ENCODE assay signal across 13 mouse cellular contexts in the genomic region with DNA sequence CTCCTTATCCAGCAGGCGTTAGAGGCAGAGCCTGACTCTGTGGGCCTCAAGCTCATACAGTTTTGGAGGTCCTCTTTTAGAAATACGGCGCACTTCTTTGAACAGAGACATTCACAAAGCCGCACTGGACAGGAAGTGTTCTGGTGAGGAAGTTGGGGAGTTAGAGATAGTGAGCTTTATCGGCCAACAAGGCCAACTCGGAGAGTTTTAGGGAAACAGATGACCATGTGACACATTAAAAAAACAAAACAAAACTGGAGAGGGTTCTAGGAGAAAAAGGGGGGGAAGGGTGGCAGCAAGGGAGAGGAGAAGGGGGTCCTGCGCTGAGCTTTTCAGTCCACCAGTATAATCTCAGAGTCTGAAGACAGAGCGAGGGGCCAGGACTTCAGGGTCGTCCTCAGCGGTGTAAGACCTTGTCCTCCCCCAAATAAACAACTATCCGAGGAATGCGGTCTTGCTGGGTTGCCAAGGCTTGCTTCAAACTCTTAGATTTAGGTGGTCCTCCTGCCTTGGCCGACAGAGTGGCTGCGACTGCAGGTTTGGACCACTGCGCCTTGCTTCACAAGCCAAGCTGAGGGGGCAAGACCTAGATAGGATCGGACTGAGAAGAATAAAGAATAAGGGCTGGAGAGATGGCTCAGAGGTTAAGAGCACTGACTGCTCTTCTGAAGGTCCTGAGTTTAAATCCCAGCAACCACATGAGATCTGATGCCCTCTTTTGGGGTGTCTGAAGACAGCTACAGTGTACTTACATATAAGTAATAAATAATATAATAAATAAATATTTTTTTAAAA. TPM values are rescaled to one million over a fixed set of nuclear protein-coding genes. Genes with fewer than 3 reads are reported as not detected.
A peak's percentile ranks its signal among the peaks of the same experiment; 100 is the strongest.
DNase-seq lines count a peak whose midpoint lies in the region; ATAC-seq and TF ChIP-seq lines count a peak whose summit lies in the region.
"Had no signal": no experiment of that assay in that cellular context is flagged by ENCODE, and none has a peak within 500 bp of the region (broad histone marks: within the 10 kb centered on the region; RNA-seq: fewer than 3 reads in every experiment).

No protein-coding gene starts in this region.

- H3K79me2 ChIP-seq in heart, adult 2 months (replicated peaks; ENCODE audit: control insufficient read depth, insufficient read depth, low read length), result no peaks in the 10 kb centered on the region

- no peaks in the 10 kb centered on the region for H3K27me3 ChIP-seq in heart, adult 2 months (ENCODE audit: control insufficient read depth, insufficient read depth, low read length)
- no peaks in the 10 kb centered on the region for H3K27me3 ChIP-seq in spleen, adult 2 months (ENCODE audit: control insufficient read depth, insufficient read depth, low read length)
- H3K27me3 ChIP-seq in liver, embryonic 12.5 days (replicated peaks), result no peaks in the 10 kb centered on the region
- H3K27me3 ChIP-seq in hindbrain, postnatal 0 days (ENCODE audit: insufficient read depth, low read length), result no peaks in the 10 kb centered on the region
- H3K27me3 ChIP-seq: intestine, embryonic 15.5 days; midbrain, embryonic 15.5 days had no signal

- TF ChIP-seq POLR2A in heart, adult 2 months (IDR thresholded peaks at IDR 0.05; ENCODE audit: insufficient read depth, low read depth, low read length), result peak; percentile 23; the same call in 1 of the 2 replicates
- no peak for TF ChIP-seq POLR2A in spleen, adult 2 months (IDR thresholded peaks at IDR 0.05; ENCODE audit: low read depth, low read length)

- H3K4me3 ChIP-seq in heart, adult 2 months, result no peak overlapping the region
- no peak overlapping the region for H3K4me3 ChIP-seq in spleen, adult 2 months (ENCODE audit: extremely low read depth, insufficient read depth, insufficient read length)
- 0 out of 2 replicates have a peak overlapping the region, but pooled peaks have one; percentile 7 for H3K4me3 ChIP-seq in liver, embryonic 12.5 days
- H3K4me3 ChIP-seq in hindbrain, postnatal 0 days (ENCODE audit: low read length), result no peak overlapping the region
- H3K4me3 ChIP-seq: intestine, embryonic 15.5 days; midbrain, embryonic 15.5 days had no signal

- peak overlapping the region; percentile 51 for H3K4me2 ChIP-seq in liver, embryonic 12.5 days
- no peak overlapping the region for H3K4me2 ChIP-seq in hindbrain, postnatal 0 days (ENCODE audit: low read depth, low read length)
- H3K4me2 ChIP-seq: intestine, embryonic 15.5 days; midbrain, embryonic 15.5 days had no signal

- ATAC-seq in liver, embryonic 12.5 days, result peak; percentile 51; the same call in 1 of the 2 replicates
- ATAC-seq in hindbrain, postnatal 0 days, result no peak
- ATAC-seq: forebrain, postnatal 0 days; intestine, embryonic 15.5 days; midbrain, embryonic 15.5 days had no signal

- TF ChIP-seq EP300 in heart, adult 2 months (IDR thresholded peaks at IDR 0.05; ENCODE audit: insufficient read depth, low read depth, low read length), result no peak

- intact Hi-C loops in heart, adult 2 months (cut with DNase I), result loop anchor here (2.0 kb wide), 1 partner anchor 17 kb away; no protein-coding TSS in a partner anchor
- intact Hi-C loops in heart, postnatal 25 days (cut with DNase I), result no loop called here

- peak in 1 of 2 experiments; percentile 54 for DNase-seq in heart, adult 2 months
- no peak for DNase-seq in heart, postnatal 25 days (ENCODE audit: low spot score)
- no peak for DNase-seq in spleen, adult 2 months (ENCODE audit: low read depth in 1 of 2, low spot score in 2 of 2)
- DNase-seq in spleen, postnatal 10 days (ENCODE audit: low spot score in 2 of 2), result no peak
- no peak for DNase-seq in hindbrain, postnatal 0 days (ENCODE audit: low spot score)
- DNase-seq in left cerebral cortex, adult 8-10 months (ENCODE audit: low spot score in 2 of 2), result no peak
- no peak for DNase-seq in frontal cortex, postnatal 36 days (ENCODE audit: low spot score in 2 of 2)
- DNase-seq: adrenal gland, postnatal 10 days; forebrain, postnatal 0 days; right cerebral cortex, postnatal 14 days had no signal

- H3K36me3 ChIP-seq in heart, adult 2 months (ENCODE audit: control insufficient read depth, insufficient read depth, low read length), result peaks cover 2% of the 10 kb centered on the region; the same call in 1 of the 2 replicates
- no peaks in the 10 kb centered on the region for H3K36me3 ChIP-seq in spleen, adult 2 months (ENCODE audit: control insufficient read depth, insufficient read depth, low read length)
- H3K36me3 ChIP-seq in liver, embryonic 12.5 days, result no peaks in the 10 kb centered on the region
- no peaks in the 10 kb centered on the region for H3K36me3 ChIP-seq in hindbrain, postnatal 0 days (ENCODE audit: insufficient read depth, low read length)
- H3K36me3 ChIP-seq: intestine, embryonic 15.5 days; midbrain, embryonic 15.5 days had no signal

- H3K9me3 ChIP-seq in liver, embryonic 12.5 days (replicated peaks), result 0 out of 2 replicates have a peak, but pooled peaks cover 5% of the 10 kb centered on the region
- no peaks in the 10 kb centered on the region for H3K9me3 ChIP-seq in hindbrain, postnatal 0 days (ENCODE audit: low read length)
- H3K9me3 ChIP-seq: intestine, embryonic 15.5 days; midbrain, embryonic 15.5 days had no signal

- H3K9ac ChIP-seq in heart, adult 2 months (ENCODE audit: low read depth, low read length), result peak overlapping the region; percentile 63
- peak overlapping the region; percentile 24 for H3K9ac ChIP-seq in liver, embryonic 12.5 days
- no peak overlapping the region for H3K9ac ChIP-seq in hindbrain, postnatal 0 days (replicated peaks; ENCODE audit: low read length)
- H3K9ac ChIP-seq: forebrain, postnatal 0 days; intestine, embryonic 15.5 days; midbrain, embryonic 15.5 days had no signal

- WGBS in heart, adult 2 months, result 22% methylated on average over 16 of the region's 16 CpGs
- WGBS in spleen, adult 2 months, result 31% methylated on average over 16 of the region's 16 CpGs
- WGBS in liver, embryonic 12.5 days (ENCODE audit: insufficient replicate concordance), result 10% methylated on average over 16 of the region's 16 CpGs
- 69% methylated on average over 16 of the region's 16 CpGs for WGBS in hindbrain, postnatal 0 days

- TF ChIP-seq CTCF in heart, adult 2 months (IDR thresholded peaks at IDR 0.05), result no peak
- no peak for TF ChIP-seq CTCF in spleen, adult 2 months (IDR thresholded peaks at IDR 0.05; ENCODE audit: extremely low read depth, insufficient read depth, insufficient read length, insufficient replicate concordance)
- TF ChIP-seq CTCF in hindbrain, postnatal 0 days (IDR thresholded peaks at IDR 0.05; ENCODE audit: low read depth), result no peak

- H3K27ac ChIP-seq in heart, adult 2 months, result peak overlapping the region; percentile 90
- H3K27ac ChIP-seq in spleen, adult 2 months (ENCODE audit: insufficient read depth, low read length), result peak overlapping the region; percentile 63
- H3K27ac ChIP-seq in liver, embryonic 12.5 days, result peak overlapping the region; percentile 66
- H3K27ac ChIP-seq in hindbrain, postnatal 0 days, result no peak overlapping the region
- H3K27ac ChIP-seq: intestine, embryonic 15.5 days; midbrain, embryonic 15.5 days had no signal

- H3K4me1 ChIP-seq in heart, adult 2 months (ENCODE audit: control insufficient read depth, insufficient read depth, low read length), result peaks cover 14% of the 10 kb centered on the region
- no peaks in the 10 kb centered on the region for H3K4me1 ChIP-seq in spleen, adult 2 months (ENCODE audit: control insufficient read depth, insufficient read depth, insufficient read length)
- peaks cover 33% of the 10 kb centered on the region for H3K4me1 ChIP-seq in liver, embryonic 12.5 days
- no peaks in the 10 kb centered on the region for H3K4me1 ChIP-seq in hindbrain, postnatal 0 days (ENCODE audit: insufficient read depth, low read length)
- H3K4me1 ChIP-seq: midbrain, embryonic 15.5 days had no signal

RNA-seq across cellular contexts. Expression of a gene that starts 7.2 kb away (rescaled TPM):
- total RNA-seq in heart, adult 2 months (2021), result 100 to 1,000 TPM in 1 of 2 experiments, 10 to 100 TPM in 1; 91.0 to 108 TPM
- polyA plus RNA-seq in heart, adult 2 months (2012; rRNA removed), result 151 and 176 TPM in 2 replicates
- total RNA-seq in heart, postnatal 25 days (2021), result 10 to 100 TPM; 80.1 to 92.2 TPM
- 135 and 162 TPM in 2 replicates for polyA plus RNA-seq in spleen, adult 2 months (2012; rRNA removed)
- polyA plus RNA-seq in liver, embryonic 12.5 days (2016; fragmentation: Nextera tagmentation; extraction: Ambion mirVana), result 76.4 and 77.8 TPM in 2 replicates
- total RNA-seq in hindbrain, postnatal 0 days (2014; rRNA removed), result 146 and 171 TPM in 2 replicates
- polyA plus RNA-seq in hindbrain, postnatal 0 days (2015; fragmentation: Nextera tagmentation; extraction: Ambion mirVana), result 206 and 234 TPM in 2 replicates
- total RNA-seq in left cerebral cortex, adult 8-10 months (2022), result 100 to 1,000 TPM; 414 to 460 (median 438) TPM

RNA-seq across cellular contexts. Expression of a gene that starts 16.2 kb away (rescaled TPM):
- total RNA-seq in heart, adult 2 months (2021), result 1 to 10 TPM in 1 of 2 experiments, under 1 TPM in 1; 0.55 to 1.5 TPM
- 1.1 and 1.7 TPM in 2 replicates for polyA plus RNA-seq in heart, adult 2 months (2012; rRNA removed)
- 1 to 10 TPM in 1 of 2 experiments, under 1 TPM in 1; 0.75 to 1.0 TPM for total RNA-seq in heart, postnatal 25 days (2021)
- 49.4 and 65.0 TPM in 2 replicates for polyA plus RNA-seq in spleen, adult 2 months (2012; rRNA removed)
- polyA plus RNA-seq in liver, embryonic 12.5 days (2016; fragmentation: Nextera tagmentation; extraction: Ambion mirVana), result 48.9 and 50.1 TPM in 2 replicates
- 0.65 and 1.3 TPM in 2 replicates for total RNA-seq in hindbrain, postnatal 0 days (2014; rRNA removed)
- polyA plus RNA-seq in hindbrain, postnatal 0 days (2015; fragmentation: Nextera tagmentation; extraction: Ambion mirVana), result 0.65 and 0.96 TPM in 2 replicates
- 1 to 10 TPM; 1.2 to 4.1 (median 1.7) TPM for total RNA-seq in left cerebral cortex, adult 8-10 months (2022)

RNA-seq across cellular contexts. Expression of a gene that starts 33.0 kb away (rescaled TPM):
- total RNA-seq in heart, adult 2 months (2021), result 10 to 100 TPM; 23.1 to 28.2 TPM
- 23.7 and 29.5 TPM in 2 replicates for polyA plus RNA-seq in heart, adult 2 months (2012; rRNA removed)
- total RNA-seq in heart, postnatal 25 days (2021), result 10 to 100 TPM; 27.0 to 37.6 TPM
- 19.4 and 26.1 TPM in 2 replicates for polyA plus RNA-seq in spleen, adult 2 months (2012; rRNA removed)
- polyA plus RNA-seq in liver, embryonic 12.5 days (2016; fragmentation: Nextera tagmentation; extraction: Ambion mirVana), result 6.2 TPM in 2 replicates
- 14.2 and 17.0 TPM in 2 replicates for total RNA-seq in hindbrain, postnatal 0 days (2014; rRNA removed)
- 9.5 and 10.1 TPM in 2 replicates for polyA plus RNA-seq in hindbrain, postnatal 0 days (2015; fragmentation: Nextera tagmentation; extraction: Ambion mirVana)
- total RNA-seq in left cerebral cortex, adult 8-10 months (2022), result 1 to 10 TPM; 5.6 to 8.1 (median 7.0) TPM

RNA-seq across cellular contexts. Expression of a gene that starts 37.0 kb away (rescaled TPM):
- 1 to 10 TPM; 6.1 to 8.6 TPM for total RNA-seq in heart, adult 2 months (2021)
- polyA plus RNA-seq in heart, adult 2 months (2012; rRNA removed), result 8.8 and 10.8 TPM in 2 replicates
- total RNA-seq in heart, postnatal 25 days (2021), result 1 to 10 TPM; 6.1 to 8.4 TPM
- 23.7 and 26.0 TPM in 2 replicates for polyA plus RNA-seq in spleen, adult 2 months (2012; rRNA removed)
- 1.7 and 2.0 TPM in 2 replicates for polyA plus RNA-seq in liver, embryonic 12.5 days (2016; fragmentation: Nextera tagmentation; extraction: Ambion mirVana)
- 8.2 and 9.6 TPM in 2 replicates for total RNA-seq in hindbrain, postnatal 0 days (2014; rRNA removed)
- 2.4 TPM in 2 replicates for polyA plus RNA-seq in hindbrain, postnatal 0 days (2015; fragmentation: Nextera tagmentation; extraction: Ambion mirVana)
- total RNA-seq in left cerebral cortex, adult 8-10 months (2022), result 1 to 10 TPM; 6.3 to 7.7 (median 7.4) TPM

RNA-seq across cellular contexts. Expression of a gene that starts 44.7 kb away (rescaled TPM):
- 10 to 100 TPM; 56.8 to 59.7 TPM for total RNA-seq in heart, adult 2 months (2021)
- polyA plus RNA-seq in heart, adult 2 months (2012; rRNA removed), result 42.1 and 55.5 TPM in 2 replicates
- total RNA-seq in heart, postnatal 25 days (2021), result 10 to 100 TPM; 62.5 to 66.0 TPM
- 37.3 and 40.3 TPM in 2 replicates for polyA plus RNA-seq in spleen, adult 2 months (2012; rRNA removed)
- 76.7 and 81.5 TPM in 2 replicates for polyA plus RNA-seq in liver, embryonic 12.5 days (2016; fragmentation: Nextera tagmentation; extraction: Ambion mirVana)
- total RNA-seq in hindbrain, postnatal 0 days (2014; rRNA removed), result 83.9 and 94.0 TPM in 2 replicates
- 71.9 and 73.3 TPM in 2 replicates for polyA plus RNA-seq in hindbrain, postnatal 0 days (2015; fragmentation: Nextera tagmentation; extraction: Ambion mirVana)
- total RNA-seq in left cerebral cortex, adult 8-10 months (2022), result 10 to 100 TPM; 43.3 to 64.9 (median 56.2) TPM
